Mouse (Mus musculus) left cerebral cortex, adult 18-20 months (tissue): ENCODE results near the gene Igdcc3. TPM values are rescaled to one million over a fixed set of nuclear protein-coding genes. Genes with fewer than 3 reads are reported as not detected.

Experiments used
- DNase-seq, 2 experiments: peaks; one replicate each; pipeline ENCODE4 v3.0.0; 2021 to 2022; ENCODE audit warnings: low spot score in 2 of 2, mixed read lengths in 1 of 2
- total RNA-seq, 2 experiments: library from RNA; stranded (reverse); gene quantifications; 2 replicates each; pipeline ENCODE4 v1.2.3; 2021

Gene Igdcc3
- total RNA-seq, 2 experiments from 2014 or later: 1.4 to 1.7 TPM

- no peak for DNase-seq
These were observed 5.9 kb upstream of the Igdcc3 start for GRCm38 (mm10) chr9:65135126-65135525.

GRCm38 (mm10) chr9:65140491-65140890 is 498 bp upstream of the Igdcc3 start:
- DNase-seq: no peak

GRCm38 (mm10) chr9:65141306-65141975 is 452 bp downstream of the Igdcc3 start:
- DNase-seq: peak; percentile 29 to 60

- no peak for DNase-seq
These were observed 958 bp downstream of the Igdcc3 start for GRCm38 (mm10) chr9:65141976-65142318.

- no peak for DNase-seq
These were observed 1.4 kb downstream of the Igdcc3 start for GRCm38 (mm10) chr9:65142399-65142798.

- DNase-seq: no peak
These were observed 5.0 kb downstream of the Igdcc3 start for GRCm38 (mm10) chr9:65146001-65146400.

GRCm38 (mm10) chr9:65148507-65148906 is 7.5 kb downstream of the Igdcc3 start:
- no peak for DNase-seq

GRCm38 (mm10) chr9:65152711-65153330 is 11.8 kb downstream of the Igdcc3 start:
- DNase-seq: no peak

- no peak for DNase-seq
These were observed 12.3 kb downstream of the Igdcc3 start for GRCm38 (mm10) chr9:65153331-65153711.

- no peak for DNase-seq
These were observed 13.9 kb downstream of the Igdcc3 start for GRCm38 (mm10) chr9:65154692-65155455.

- no peak for DNase-seq
These were observed 15.6 kb downstream of the Igdcc3 start for GRCm38 (mm10) chr9:65156604-65157003.

GRCm38 (mm10) chr9:65157631-65158030 is 16.6 kb downstream of the Igdcc3 start:
- DNase-seq: no peak

- no peak for DNase-seq
These were observed 20.2 kb downstream of the Igdcc3 start for GRCm38 (mm10) chr9:65161188-65161587.

GRCm38 (mm10) chr9:65161881-65162280 is 20.9 kb downstream of the Igdcc3 start:
- DNase-seq: no peak

- DNase-seq: peak; percentile 36
These were observed 22.0 kb downstream of the Igdcc3 start for GRCm38 (mm10) chr9:65162711-65163639.

- no peak for DNase-seq
These were observed 23.9 kb downstream of the Igdcc3 start for GRCm38 (mm10) chr9:65164870-65165269.

- DNase-seq: no peak
These were observed 25.4 kb downstream of the Igdcc3 start for GRCm38 (mm10) chr9:65166386-65166785.

GRCm38 (mm10) chr9:65168534-65168933 is 27.5 kb downstream of the Igdcc3 start:
- DNase-seq: no peak

GRCm38 (mm10) chr9:65168952-65169351 is 28.0 kb downstream of the Igdcc3 start:
- DNase-seq: no peak

- DNase-seq: no peak
These were observed 31.7 kb downstream of the Igdcc3 start for GRCm38 (mm10) chr9:65172654-65173053.

GRCm38 (mm10) chr9:65175234-65175938 is 34.4 kb downstream of the Igdcc3 start:
- DNase-seq: no peak
